Mouse (Mus musculus): ENCODE data around the gene Gm20388.

Gm20388 gene

GRCm38 (mm10) chr8:119958076-119958475 is 47.4 kb downstream of the Gm20388 start:
- DNase-seq (ENCODE audit: low read depth, low spot score) = no peak

- no peak for DNase-seq (ENCODE audit: low read depth, low spot score)
Observed at GRCm38 (mm10) chr8:119960531-119961104, 50.0 kb downstream of the Gm20388 start.

GRCm38 (mm10) chr8:119964859-119965258 is 54.2 kb downstream of the Gm20388 start:
- DNase-seq (ENCODE audit: low read depth, low spot score) = no peak

GRCm38 (mm10) chr8:119967435-119967834 is 56.8 kb downstream of the Gm20388 start:
- no peak for DNase-seq (ENCODE audit: low read depth, low spot score)

GRCm38 (mm10) chr8:119970169-119970568 is 59.5 kb downstream of the Gm20388 start:
- DNase-seq (ENCODE audit: low read depth, low spot score) = no peak

- DNase-seq (ENCODE audit: low read depth, low spot score) = no peak
Observed at GRCm38 (mm10) chr8:119972558-119972957, 61.9 kb downstream of the Gm20388 start.

- no peak for DNase-seq (ENCODE audit: low read depth, low spot score)
Observed at GRCm38 (mm10) chr8:119978770-119979381, 68.2 kb downstream of the Gm20388 start.

- DNase-seq (ENCODE audit: low read depth, low spot score) = no peak
Observed at GRCm38 (mm10) chr8:119981253-119981652, 70.6 kb downstream of the Gm20388 start.

GRCm38 (mm10) chr8:119984085-119984484 is 73.4 kb downstream of the Gm20388 start:
- DNase-seq (ENCODE audit: low read depth, low spot score) = no peak

GRCm38 (mm10) chr8:119986174-119986573 is 75.5 kb downstream of the Gm20388 start:
- DNase-seq (ENCODE audit: low read depth, low spot score) = no peak

- no peak for DNase-seq (ENCODE audit: low read depth, low spot score)
Observed at GRCm38 (mm10) chr8:119988087-119988486, 77.4 kb downstream of the Gm20388 start.

- DNase-seq (ENCODE audit: low read depth, low spot score) = no peak
Observed at GRCm38 (mm10) chr8:119992249-119992648, 81.6 kb downstream of the Gm20388 start, which contains the start of gene Crispld2. TSS of gene Crispld2 (plus strand) at chr8:119992438.

- DNase-seq (ENCODE audit: low read depth, low spot score) = no peak
Observed at GRCm38 (mm10) chr8:119994114-119994513, 83.5 kb downstream of the Gm20388 start.

GRCm38 (mm10) chr8:119994556-119994955 is 83.9 kb downstream of the Gm20388 start:
- DNase-seq (ENCODE audit: low read depth, low spot score) = no peak

- no peak for DNase-seq (ENCODE audit: low read depth, low spot score)
Observed at GRCm38 (mm10) chr8:119997266-119997665, 86.6 kb downstream of the Gm20388 start.

GRCm38 (mm10) chr8:120000461-120000860 is 89.8 kb downstream of the Gm20388 start:
- DNase-seq (ENCODE audit: low read depth, low spot score) = no peak

- no peak for DNase-seq (ENCODE audit: low read depth, low spot score)
Observed at GRCm38 (mm10) chr8:120001712-120002111, 91.1 kb downstream of the Gm20388 start.

GRCm38 (mm10) chr8:120002348-120002747 is 91.7 kb downstream of the Gm20388 start:
- no peak for DNase-seq (ENCODE audit: low read depth, low spot score)

GRCm38 (mm10) chr8:120004154-120004702 is 93.6 kb downstream of the Gm20388 start:
- no peak for DNase-seq (ENCODE audit: low read depth, low spot score)

GRCm38 (mm10) chr8:120004705-120005381 is 94.2 kb downstream of the Gm20388 start:
- DNase-seq (ENCODE audit: low read depth, low spot score) = no peak

- no peak for DNase-seq (ENCODE audit: low read depth, low spot score)
Observed at GRCm38 (mm10) chr8:120006645-120007160, 96.1 kb downstream of the Gm20388 start.

GRCm38 (mm10) chr8:120007178-120007577 is 96.5 kb downstream of the Gm20388 start:
- DNase-seq (ENCODE audit: low read depth, low spot score) = no peak

Data from retina, adult 2 months (tissue).